Mouse (Mus musculus) mature B cell (primary cell): ENCODE measurements around the gene Dnal1.
"Not testable (repeated sequence)": the region's sequence is repeated elsewhere in the genome, so short reads cannot be mapped to it uniquely, and the experiment has no call there.

Experiments
- in situ Hi-C: fragments of 300-500 bp; cut with MboI; formaldehyde crosslinking; loops from 2 replicates; pipeline ENCODE4 v1.14.3; 2019

The Dnal1 gene

DNA sequence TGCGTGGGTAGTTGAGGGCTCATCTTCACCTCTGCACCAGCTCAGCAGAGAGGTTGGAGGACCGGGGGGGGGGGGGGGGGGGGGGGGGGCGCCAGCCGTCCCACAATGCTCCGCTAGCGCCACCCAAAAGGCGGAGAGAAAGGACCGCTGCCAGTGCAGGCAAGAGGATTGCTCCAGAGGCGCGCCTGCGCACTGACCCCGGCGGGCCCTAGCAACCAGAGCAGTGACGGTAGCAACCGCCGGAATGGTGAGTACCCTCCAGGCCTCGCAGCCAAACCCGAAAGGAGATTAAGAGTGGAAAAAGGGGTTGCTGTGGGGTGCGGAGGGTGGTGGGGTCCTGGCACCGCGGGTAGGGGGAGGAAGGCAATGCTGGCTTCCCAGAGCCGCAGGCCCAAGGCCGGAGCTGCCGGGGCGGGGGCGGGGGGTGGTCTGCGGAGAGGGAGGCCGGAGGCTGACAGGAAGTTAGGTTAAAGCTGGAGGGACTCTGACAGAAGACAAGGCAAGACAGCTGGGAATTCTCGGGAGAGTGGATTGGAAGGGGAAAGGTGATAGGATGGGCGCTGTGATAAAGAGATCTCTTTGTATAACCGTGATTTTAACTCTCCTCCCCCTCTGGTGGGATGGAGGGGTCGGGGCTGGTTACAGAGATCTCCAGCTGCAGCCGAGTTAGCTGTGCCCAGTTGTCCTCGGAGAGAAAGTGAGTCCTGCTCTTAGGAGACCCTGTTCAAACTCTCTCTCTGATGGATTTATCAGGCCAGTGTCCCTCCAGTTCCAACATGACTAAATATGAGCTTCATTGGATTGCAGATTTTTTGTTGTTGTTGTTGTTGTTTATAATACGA is at the start of gene Dnal1:
Gene Dnal1 (plus strand): TSS at position 214 of the 842 bp plus-strand sequence.
- in situ Hi-C loops, result no loop called here

DNA sequence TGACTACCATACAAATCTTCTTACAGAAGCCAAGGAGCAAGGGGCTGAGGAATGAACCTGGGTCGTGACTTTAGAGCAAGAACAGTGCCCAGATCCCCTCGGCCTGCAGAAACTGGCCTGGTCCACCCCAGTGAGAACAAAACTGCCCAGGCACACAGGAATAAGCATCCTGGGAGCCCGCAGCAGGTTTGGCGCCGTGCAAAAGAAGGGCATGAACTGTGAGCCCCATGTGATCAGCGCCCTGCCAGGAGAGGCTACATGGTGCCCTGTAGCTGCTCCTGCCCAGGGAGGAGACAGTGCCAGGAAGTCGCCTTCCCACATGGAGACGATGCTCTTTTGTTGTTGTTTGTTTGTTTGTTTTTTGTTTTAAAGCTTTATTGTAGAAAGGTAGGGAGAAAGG is 49.5 kb upstream of the Dnal1 start:
- in situ Hi-C loops, result no loop called here

DNA sequence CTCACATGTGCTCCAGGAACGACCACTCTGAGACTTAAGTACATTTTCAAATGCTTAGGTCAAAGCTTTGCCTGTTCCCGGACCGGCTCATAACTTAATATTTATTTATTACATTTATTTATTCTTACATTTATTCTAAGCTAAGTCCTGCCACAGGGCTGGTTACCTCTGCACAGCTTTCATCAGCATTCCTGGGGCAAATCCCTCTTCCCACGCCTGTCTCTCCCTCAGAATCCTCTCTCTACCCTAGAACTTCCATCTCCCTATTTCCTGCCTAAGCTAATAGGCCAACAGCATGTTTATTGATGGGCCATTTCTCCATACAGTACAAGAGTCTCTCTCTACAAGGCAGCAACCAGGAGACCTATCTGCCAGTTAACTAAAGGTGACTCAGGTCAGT is 46.4 kb upstream of the Dnal1 start:
- in situ Hi-C loops, result no loop called here

DNA sequence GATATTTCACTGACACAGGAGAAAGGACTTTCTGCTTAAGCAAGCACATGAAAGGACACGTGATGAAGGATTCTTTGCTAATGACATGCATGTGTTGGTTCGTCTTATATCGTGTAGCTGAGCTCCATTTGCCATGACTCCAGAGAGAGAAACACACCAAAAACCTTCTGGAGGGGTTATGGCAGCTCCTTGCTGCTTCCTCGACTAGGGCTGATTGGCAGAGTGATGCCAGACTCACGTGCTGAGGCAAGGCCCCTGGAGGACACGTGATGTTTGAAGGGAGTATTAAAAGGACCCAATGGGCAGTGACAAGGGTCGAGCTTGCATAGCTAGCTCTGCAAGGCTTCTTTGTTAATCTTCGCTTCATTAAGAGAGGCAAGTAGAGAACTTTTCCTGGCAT is 45.9 kb upstream of the Dnal1 start:
- in situ Hi-C loops, result no loop called here

DNA sequence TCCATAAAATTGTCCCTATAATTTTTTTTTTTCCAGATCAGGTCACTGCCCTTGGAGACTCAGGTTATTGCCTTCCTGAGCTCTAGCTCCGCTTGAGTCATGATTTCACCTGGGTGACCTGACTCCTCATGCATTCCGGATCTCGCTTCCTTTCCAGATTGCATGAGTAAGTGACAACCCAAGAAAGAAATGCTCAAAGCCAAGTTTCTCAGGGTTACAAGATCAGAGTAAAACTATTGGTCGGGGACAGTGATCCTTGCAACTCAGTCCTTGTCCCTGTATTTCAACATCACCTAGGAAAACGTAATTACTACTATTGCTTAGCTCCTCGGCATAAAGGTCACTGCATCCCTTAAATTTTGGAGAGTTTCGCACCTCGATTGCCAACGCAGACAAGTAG is 45.2 kb upstream of the Dnal1 start, which contains the start of gene Acot5:
Gene Acot5 (plus strand): TSS at position 340 of the 400 bp plus-strand sequence.
- in situ Hi-C loops, result no loop called here

DNA sequence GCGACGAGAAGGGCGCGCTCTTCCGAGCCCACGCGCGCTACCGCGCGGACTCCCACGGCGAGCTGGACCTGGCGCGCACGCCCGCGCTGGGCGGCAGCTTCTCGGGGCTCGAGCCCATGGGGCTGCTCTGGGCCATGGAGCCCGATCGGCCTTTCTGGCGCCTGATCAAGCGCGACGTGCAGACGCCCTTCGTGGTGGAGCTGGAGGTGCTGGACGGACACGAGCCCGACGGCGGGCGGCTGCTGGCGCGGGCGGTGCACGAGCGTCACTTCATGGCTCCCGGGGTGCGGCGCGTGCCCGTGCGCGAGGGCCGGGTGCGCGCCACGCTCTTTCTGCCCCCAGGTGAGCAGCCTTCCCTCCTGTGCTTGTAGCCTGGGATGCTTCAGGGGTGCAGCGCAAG is 44.6 kb upstream of the Dnal1 start:
- in situ Hi-C loops, result not testable (repeated sequence)

DNA sequence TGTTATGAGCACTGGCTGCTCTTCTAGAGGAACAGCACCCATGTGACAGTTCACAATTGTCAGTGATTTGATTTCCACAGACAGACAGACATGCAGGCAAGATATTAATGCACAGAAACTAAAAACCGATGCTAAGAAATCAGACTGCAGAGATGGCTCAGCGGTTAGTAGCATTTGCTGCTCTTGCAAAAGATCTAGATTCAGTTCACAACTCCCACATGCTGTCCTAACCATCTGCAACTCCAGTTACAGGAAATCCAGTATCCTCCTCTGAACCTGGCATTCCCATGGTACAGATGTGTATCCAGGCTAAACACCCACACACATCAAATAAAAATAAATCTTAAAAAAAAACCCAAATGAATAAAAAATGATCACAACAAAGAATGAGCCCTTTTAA is 42.5 kb upstream of the Dnal1 start:
- in situ Hi-C loops, result no loop called here

DNA sequence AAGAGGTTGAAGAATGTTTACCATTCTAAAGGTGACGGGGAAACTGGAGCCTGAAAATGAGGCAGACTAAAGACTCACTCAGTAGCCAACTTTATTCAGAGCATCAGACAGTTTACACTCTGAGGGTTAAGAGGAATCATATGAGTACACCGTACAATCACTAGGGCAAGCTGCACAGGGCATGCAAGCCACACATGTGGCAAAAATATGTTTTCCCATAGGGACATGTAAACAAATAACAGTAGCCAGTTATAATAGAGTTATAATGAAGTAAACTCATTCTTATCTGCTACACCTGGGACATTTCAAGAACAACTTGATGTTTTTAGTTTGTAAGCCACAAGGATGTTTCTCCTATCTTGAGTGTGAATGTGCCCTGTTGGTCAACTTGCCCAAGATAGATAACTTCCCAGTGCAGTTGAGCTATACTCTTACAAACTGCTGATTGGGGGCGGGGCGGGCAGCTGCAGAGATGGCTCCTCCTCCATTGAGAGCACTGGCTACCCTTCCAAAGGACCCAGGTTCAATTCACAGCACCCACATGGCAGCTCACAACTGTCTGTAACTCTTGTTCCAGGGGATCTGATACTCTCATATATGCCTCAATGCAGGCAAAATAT is 36.7 kb upstream of the Dnal1 start:
- in situ Hi-C loops, result no loop called here

DNA sequence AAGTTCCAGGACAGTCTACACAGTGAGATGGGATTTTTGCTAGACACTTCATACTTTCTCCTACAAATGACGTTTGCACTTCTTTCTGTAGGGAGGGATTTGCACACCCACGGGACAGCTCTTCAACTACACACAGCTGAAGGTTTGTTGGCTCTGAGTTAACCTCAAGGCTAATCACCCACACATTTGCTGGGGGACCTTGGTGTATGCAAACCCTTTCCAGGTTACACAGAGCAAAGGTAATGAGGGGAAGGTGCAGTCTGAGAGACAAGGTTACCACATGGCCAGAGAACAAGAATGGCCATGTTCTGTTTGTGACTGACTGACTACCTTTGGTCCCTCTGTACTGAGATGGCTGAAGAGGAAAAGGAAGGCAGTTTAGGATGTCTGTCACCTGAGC is 30.3 kb upstream of the Dnal1 start:
- in situ Hi-C loops, result no loop called here

DNA sequence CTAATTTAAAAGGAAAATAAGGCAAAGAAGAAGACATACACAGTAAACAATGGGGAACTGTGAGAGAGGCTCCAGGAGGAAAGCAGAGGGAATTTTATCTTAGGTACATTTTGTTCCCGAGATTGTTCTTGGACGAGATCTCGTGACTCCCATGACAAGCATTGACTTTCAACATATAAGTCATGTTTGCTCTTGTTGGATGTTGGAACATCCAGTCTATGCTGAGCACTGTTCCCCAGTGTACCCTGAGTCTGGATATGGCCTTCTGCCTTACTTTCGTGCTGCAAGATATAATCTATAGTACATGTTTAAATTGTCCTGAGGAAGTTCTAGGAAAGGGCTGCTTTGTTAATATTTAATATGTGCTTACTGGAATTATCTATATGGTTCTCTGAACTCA is 29.6 kb upstream of the Dnal1 start:
- in situ Hi-C loops, result no loop called here

DNA sequence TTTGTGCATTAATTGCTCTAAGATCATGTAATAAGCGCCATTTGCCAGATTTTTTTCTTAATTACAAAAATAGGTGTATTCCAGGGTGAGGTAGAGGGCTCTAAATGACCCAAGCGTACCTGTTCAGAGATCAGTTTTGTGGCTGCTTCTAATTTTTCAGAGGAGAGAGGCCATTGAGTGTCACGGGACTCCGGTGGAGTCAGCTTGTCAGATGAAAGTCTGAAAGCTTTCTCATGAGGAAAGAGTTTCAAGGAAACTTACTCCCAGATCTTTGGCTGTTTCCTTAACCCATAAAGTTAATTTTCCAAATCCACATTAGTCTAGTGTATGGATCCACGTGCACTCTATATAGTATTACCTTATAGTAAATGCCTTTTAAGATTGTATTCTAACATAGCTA is 19.5 kb upstream of the Dnal1 start:
- in situ Hi-C loops, result not testable (repeated sequence)

DNA sequence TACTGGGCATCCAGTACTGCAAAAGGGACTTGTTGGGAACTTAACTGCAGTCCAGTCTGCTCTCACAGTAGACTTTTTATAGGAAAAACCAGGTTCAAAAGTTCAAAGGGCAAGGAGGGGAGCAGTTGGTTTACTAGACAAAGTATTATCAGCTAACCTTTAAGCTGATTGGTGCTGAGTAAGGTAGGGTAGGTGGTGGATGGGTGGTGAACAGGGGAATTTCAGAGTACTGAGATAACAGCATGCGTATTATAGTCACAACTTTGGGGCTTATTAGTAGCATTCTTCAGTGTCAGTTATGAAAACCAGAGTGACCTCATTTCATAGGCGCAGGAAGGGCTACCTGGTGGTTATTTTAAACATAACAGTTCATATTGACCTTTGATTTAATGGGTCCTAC is 14.6 kb upstream of the Dnal1 start:
- in situ Hi-C loops, result no loop called here

DNA sequence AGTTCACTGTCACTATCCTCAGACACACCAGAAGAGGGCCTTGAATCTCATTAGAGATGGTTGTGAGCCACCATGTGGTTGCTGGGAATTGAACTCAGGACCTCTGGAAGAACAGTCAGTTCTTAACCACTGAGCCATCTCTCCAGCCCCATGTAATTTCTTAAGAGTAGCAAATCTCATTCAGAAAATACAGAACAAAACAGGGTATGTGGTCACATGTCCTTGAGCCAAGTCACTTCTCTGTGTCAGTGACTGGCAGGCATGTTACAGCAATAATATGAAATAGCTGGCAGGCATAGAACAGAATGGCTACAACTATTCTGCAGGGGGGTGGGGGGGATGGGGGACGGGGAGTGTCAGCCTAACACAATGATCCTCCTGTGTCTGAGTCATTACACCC is 14.1 kb upstream of the Dnal1 start:
- in situ Hi-C loops, result no loop called here

DNA sequence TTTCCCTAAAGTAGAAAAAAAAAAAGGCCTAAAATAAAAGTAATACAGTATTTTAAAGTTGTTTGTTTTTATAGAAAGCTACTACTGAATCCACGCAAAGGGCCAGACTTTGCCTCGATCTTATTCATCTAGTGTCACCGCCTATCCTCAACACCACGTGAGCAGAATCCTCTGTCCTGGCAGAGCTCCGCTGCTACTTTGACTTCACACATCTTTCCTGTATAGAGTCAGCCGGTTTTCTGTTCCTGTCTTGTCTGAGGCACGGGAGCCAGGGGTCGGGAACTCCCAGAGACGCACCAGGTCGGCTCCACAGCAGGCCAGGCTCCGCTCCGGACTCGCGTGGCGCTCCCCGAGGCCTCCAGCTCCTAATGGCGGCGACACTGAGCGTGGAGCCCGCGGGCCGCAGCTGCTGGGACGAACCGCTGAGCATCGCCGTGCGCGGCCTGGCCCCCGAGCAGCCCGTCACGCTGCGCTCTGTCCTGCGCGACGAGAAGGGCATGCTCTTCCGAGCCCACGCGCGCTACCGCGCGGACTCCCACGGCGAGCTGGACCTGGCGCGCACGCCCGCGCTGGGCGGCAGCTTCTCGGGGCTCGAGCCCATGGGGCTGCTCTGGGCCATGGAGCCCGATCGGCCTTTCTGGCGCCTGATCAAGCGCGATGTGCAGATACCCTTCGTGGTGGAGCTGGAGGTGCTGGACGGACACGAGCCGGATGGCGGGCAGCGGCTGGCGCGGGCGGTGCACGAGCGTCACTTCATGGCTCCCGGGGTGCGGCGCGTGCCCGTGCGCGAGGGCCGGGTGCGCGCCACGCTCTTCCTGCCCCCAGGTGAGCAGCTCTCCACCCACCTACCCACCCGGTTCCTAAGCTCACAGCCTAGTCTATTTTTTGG is 13.3 kb upstream of the Dnal1 start, which contains the start of gene Acot6:
Gene Acot6 (plus strand): TSS at position 51 of the 889 bp plus-strand sequence.
- in situ Hi-C loops, result not testable (repeated sequence)

DNA sequence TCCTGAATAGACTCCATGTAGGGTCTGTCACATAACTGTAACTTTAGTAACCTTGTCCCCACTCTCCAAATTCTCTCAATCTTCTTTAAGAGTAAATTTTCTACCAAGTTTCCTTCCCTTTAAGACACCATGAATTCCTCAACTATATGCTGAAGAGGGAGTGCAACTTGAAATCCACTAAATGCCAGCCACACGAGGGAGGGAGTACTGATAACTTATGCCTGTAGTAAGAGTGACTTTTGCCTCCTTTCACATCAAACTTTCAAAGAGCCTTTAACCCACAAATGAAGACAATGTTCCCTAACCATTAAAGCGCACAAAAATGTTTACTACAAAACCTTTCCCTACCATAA is 12.7 kb upstream of the Dnal1 start:
- in situ Hi-C loops, result no loop called here

DNA sequence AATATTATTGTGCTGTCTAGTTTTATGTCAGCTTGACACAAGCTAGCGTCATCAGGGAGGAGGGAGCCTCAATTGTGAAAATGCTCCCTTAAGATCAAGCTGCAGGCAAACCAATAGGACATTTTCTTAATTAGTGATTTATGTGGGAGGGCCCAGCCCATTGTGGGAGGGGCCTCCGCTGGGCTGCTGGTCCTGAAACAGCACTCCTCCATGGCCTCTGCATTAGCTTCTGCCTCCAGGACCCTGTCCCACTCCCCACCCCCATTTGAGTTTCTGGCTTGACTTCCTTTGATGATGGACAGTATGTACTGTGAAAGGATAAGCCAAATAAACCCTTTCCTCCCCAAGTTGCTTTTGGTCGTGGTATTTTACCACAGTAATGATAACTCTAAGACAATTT is 7.2 kb upstream of the Dnal1 start:
- in situ Hi-C loops, result no loop called here

DNA sequence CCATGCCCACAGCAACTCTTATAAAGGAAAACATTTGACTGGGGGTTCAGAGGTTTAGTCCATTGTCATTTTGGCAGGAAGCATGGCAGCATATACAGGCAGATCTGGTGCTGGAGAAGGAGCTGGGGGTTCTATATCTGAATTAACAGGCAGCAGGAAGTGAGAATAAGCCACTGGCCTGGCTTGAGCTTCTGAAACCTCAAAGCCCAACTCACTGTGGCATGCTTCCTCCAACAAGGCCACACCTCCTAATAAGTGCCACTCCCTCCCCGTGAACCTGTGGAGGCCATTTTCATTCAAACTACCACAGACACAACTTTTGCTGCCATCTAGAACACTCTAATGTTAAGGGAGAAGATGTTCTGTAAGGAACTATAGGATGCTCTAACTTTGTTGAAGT is 6.5 kb upstream of the Dnal1 start:
- in situ Hi-C loops, result no loop called here

DNA sequence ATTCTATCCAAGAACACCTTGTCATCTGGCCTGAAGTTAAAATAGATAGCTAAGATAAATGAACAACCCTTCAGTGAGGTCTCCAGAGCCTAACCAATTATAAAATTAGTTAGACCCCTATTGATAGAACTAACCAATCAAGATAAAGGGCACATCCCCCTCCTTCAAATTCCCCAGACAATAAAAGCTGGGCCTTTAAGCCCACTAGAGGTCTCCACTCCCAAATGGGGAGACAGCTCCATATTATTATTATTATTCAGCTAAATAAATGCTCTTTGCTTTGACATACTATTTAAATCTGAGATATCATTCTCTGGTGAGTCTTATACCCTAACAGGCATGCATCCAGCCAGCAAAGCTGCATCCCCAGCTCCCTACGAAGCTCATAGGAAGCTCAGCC is 4.2 kb upstream of the Dnal1 start:
- in situ Hi-C loops, result no loop called here

DNA sequence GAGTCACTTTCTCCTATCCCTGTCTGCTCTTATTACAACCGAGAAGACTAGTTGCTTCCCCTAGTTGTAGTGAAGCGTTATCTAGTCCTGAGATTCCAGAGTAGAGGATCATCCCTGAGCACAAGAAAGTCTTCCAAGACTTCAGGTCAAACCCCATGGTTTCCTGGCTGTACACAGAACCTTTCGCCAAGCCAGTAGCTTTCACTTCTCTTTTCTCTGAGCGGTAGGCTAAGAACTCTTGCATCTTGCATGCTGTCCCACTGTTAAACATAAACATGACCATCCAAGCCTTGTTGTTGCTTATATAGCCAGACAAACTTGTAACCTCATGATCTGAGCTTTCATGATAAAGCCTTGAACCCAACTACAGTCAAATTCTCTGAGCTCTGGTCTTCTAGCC is 3.4 kb upstream of the Dnal1 start:
- in situ Hi-C loops, result no loop called here

DNA sequence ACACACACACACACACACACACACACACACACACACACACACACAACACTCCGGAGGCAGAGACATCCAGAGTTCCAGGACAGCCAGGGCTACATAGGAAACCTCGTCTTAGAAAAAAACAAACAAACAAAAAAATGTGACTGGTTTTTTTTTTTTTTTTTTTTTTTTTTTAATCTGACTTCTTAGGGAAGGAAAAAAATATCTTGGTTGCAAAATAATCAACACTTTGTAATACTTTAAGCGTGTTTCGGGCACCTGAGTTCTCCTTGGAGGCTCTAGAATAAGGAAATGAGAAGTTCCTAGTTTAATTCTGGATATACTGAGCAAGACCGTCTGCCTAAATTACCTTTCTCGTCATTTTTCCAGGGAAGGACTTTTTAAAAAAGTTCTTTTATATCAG is 490 bp upstream of the Dnal1 start:
- in situ Hi-C loops, result no loop called here

DNA sequence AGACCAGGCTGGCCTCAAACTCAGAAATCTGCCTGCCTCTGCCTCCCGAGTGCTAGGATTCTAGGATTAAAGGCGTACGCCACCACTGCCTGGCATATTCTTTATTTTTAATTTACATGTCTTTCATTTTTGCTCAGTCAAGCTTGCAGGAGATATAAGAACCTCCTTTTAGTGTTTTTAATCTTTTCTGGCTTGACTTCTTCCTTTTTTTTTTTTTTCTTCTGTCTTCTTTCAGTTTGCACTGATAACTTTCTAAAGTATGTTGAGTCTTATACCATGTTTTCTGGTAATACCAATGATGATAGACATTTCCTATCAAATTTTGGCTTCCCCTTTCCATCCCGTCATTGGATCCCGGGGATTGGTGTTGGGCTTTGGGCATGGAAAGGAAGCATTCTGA is 5.4 kb downstream of the Dnal1 start:
- in situ Hi-C loops, result no loop called here

DNA sequence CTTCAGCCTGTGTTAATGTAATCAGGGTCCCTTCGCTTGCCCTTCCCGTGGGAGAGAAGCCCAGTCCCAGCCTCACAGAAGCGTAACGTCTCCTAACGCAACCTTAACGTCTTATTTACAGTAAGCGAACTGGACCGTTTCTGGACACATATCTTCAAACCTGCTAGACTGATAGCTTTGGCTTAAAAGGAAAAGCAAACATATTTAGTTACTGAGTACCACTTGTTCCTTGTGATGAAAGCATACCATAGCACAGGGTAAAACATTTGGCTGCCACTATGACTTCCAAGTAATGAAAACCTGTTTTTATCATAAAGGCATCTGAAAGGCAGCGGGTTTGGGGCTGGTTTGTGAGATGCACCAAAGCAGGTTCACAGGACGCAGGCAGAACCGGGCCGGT is 11.7 kb downstream of the Dnal1 start:
- in situ Hi-C loops, result no loop called here

DNA sequence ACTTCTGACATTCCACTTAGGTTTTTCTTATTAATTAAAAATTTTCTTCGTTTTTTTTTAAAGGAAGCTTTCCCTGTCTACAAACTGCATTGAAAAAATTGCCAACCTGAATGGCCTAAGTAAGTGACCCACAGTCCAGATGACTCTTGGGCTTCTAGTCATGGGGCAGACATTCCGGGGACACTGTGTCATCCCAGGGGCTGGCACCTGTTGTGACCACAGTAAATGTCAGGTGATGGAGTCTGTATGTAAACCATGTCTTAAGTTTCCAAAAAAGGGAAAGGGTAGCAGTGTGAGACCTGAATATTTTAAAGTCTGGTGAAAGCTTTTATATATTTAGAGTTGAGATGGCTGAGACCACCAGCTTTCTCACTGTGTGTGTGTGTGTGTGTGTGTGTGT is 12.7 kb downstream of the Dnal1 start:
- in situ Hi-C loops, result no loop called here
